Mouse (Mus musculus) gastrocnemius, adult 2 months (tissue): ENCODE results near the gene Plpp2. TPM values are rescaled to one million over a fixed set of nuclear protein-coding genes. Genes with fewer than 3 reads are reported as not detected.

Experiments
- DNase-seq: peaks from one replicate; pipeline ENCODE4 v3.0.0; 2022
- H3K27ac ChIP-seq: fragments of 200-600 bp; 2 replicates; pipeline ENCODE4 v1.8.1; 2022; ENCODE audit warnings: mild to moderate bottlenecking
- H3K4me3 ChIP-seq: fragments of 200-600 bp; 2 replicates; pipeline ENCODE4 v1.8.1; 2022; ENCODE audit warnings: mild to moderate bottlenecking, moderate library complexity
- CTCF ChIP-seq: fragments of 200-600 bp; IDR thresholded peaks from 2 replicates; pipeline ENCODE4 v1.8.1; 2022; ENCODE audit warnings: antibody characterized with exemption, mild to moderate bottlenecking, moderate library complexity
- intact Hi-C: fragments of 180-260 bp; cut with DNase I; formaldehyde crosslinking; loops from one replicate; pipeline ENCODE4 v1.15.1; 2025
- total RNA-seq, 2 experiments: library from RNA; stranded (reverse); gene quantifications; 2 replicates each; pipeline ENCODE4 v1.2.3; 2021

The Plpp2 gene
- total RNA-seq, 2 experiments from 2014 or later: 0.71 to 0.73 TPM

DNA sequence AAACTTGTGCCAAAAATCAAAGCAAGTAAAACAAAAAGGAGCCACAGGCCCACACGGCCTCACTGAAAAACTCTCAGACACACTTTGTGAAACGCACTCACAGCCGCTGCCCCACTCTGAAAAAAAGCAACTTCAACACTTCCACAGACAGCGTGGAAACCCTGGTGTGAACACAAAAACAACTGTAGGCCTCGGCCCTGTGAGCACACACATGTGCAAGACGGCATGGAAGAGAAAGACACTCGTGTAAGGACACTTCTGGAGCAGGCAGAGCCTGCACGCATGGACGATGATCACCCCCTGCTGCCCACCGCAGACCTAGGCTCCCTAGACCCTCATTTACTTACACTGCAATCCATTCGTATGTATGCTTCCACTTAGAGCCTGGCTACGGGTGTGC lies 12.3 kb upstream of the Plpp2 start:
- intact Hi-C loops: no loop called here
- Histone ChIP-seq H3K4me3 (no peak overlapping the region), H3K27ac (no peak overlapping the region)
- DNase-seq: no peak
- TF ChIP-seq CTCF: no peak

DNA sequence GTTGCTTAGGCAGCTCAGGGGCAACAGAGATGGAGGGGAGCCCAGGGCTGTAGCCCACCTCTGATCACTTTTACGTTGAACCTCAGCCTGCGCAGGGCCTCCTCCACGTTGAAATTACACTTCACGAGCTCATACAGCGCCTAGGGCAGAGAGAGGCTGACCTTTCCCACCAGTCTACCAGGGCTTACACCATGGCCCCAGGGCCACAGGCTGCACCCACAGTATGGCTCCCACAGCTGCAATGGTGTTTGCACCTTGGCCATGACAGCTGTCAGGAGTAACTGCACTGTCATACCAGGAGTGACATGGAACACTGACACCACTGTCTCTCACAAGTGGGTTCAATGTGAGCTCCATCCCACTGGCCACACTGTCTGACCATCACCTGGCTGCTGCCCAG lies 11.0 kb upstream of the Plpp2 start:
- H3K4me3 ChIP-seq: no peak overlapping the region
- intact Hi-C loops: no loop called here

DNA sequence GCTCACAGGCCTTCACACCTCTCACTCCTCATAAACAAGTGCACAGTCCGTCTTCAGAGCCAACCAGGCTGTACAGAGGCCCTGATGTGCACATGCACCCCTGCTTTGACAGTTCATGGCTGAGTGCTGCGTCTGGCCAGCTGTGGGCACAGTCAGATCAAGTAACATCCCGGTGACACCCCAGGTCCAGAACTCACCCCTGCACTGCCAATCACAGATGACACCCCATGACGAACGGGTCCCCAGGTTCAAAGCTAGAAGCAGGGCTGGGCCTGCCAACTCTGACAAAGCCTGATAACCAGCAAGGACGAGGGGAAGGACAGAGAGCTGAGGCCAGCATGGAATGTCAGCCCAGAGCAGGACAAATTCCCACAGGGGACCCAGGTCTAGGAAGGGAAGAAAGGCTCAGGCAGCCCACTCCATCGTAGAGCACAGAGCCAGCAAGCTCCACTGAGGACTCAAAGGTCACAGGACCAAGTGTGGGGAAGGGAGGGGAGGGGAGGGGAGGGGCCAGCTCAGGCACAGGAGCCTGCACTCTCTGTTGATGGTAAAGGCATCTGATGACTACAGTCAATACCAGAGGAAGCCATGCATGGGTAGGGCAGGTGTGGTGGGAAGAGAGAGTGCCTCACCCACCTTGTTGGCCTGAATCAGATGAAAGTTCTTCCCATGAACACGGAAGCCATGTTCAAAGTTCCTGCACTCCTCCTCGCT lies 10.4 kb upstream of the Plpp2 start:
- Histone ChIP-seq H3K4me3 (no peak overlapping the region), H3K27ac (no peak overlapping the region)
- TF ChIP-seq CTCF: no peak
- DNase-seq: no peak
- intact Hi-C loops: no loop called here

More for the DNA sequence above, 11.0 kb upstream of the Plpp2 start:
- DNase-seq: no peak
- no peak overlapping the region for H3K27ac ChIP-seq
- no peak for TF ChIP-seq CTCF

DNA sequence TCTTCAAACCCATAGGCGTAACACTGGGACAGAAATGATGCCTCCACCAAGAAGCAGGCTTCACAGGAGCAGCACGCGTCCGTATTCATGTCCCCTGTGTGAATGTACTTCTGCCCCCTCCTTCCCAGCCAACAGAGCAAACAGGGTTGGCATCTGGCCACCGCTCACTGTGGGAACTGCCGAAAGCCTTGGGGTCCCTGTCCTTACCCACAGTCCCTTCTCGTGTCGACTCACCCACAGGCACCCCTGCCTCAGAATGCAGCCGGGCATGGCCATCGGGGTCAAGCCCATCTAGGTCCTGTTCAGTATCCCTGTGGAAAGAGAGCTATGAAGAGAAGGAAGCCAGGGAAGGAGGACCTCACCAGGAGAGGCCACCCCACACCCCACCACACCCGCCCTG lies 8.6 kb upstream of the Plpp2 start:
- Histone ChIP-seq H3K4me3 (no peak overlapping the region), H3K27ac (no peak overlapping the region)
- TF ChIP-seq CTCF: no peak
- intact Hi-C loops: no loop called here
- DNase-seq: no peak

DNA sequence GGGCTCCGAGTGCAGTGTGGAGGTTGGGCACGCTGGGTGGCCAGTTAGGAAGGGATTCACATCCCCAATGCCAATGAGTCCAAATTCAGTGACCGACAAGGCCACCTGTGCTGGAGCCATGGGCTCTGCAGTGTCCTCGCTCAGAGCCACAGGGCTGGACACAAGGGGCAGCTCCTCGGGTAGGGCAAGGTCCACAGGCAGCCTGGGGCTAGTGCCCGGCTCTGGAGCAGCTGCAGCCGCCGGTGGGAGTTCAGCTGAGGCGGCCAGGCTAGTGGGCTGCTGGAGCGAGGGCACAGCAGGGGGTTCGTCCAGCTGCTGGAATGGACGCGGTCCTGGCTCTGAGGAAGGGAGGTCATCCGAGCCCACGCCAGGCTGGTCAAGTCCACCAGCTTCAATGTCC lies 7.9 kb upstream of the Plpp2 start:
- no peak for DNase-seq
- H3K27ac ChIP-seq: no peak overlapping the region
- TF ChIP-seq CTCF: no peak
- H3K4me3 ChIP-seq: no peak overlapping the region
- intact Hi-C loops: no loop called here

DNA sequence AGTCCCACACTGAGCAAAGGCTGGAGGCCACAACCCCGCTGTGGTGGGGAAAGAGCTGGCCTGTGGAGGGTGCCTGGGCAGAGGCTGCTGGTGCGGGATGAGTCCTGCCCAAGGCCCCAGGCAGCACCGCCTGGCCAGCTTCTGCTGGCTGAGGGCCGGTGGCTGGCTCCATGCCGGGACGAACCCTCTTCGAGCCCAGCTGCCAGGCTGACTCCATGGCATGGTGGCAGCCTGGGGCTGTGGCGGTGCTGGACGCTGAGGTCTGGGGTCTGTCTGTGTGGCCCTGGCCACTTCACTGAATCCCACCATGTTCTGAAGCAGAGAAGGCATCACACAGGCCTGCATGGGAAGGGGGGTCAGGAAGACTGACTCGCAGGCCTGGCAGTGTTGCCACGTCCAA lies 7.2 kb upstream of the Plpp2 start:
- DNase-seq: no peak
- intact Hi-C loops: no loop called here
- Histone ChIP-seq H3K27ac (no peak overlapping the region), H3K4me3 (no peak overlapping the region)
- no peak for TF ChIP-seq CTCF

DNA sequence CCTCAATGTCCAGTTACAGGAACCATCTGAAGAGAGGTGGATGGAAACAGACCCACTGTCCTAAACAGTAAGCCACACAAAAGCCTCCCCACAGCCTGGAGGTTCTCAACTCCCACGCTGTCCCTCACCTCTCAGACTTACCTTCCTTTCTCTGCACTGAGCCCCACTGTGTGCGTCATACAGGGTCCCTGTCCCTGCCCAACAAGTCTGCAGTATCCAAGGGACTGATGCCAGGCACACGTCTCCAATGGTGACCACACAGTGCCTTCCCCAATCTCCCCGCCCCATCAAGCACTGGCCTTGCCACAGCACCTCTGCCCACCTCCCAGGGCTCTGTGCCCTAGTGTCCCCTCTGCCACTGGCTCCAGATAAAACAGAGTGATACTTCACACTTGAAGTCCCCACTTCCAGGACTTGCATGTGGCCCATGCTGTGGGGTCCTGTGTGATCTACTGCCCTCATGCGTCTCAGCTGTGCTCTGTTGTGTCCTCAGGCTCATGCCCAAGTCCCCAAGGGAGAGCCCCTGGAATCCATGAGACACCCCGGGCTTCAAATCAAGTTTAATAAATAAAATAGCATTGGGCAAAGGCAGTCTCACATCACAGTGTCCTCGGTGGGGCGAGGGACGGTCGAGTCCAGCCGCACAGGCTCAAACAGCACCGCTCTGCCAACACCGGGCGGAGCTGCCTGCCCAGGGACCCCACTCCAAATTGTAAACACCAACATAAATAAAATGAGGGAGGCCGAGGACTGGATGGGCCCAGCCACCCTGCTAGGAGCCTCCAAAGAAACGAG lies 6.3 kb upstream of the Plpp2 start:
- intact Hi-C loops: no loop called here
- no peak overlapping the region for H3K27ac ChIP-seq
- H3K4me3 ChIP-seq: no peak overlapping the region
- DNase-seq: no peak
- TF ChIP-seq CTCF: no peak

DNA sequence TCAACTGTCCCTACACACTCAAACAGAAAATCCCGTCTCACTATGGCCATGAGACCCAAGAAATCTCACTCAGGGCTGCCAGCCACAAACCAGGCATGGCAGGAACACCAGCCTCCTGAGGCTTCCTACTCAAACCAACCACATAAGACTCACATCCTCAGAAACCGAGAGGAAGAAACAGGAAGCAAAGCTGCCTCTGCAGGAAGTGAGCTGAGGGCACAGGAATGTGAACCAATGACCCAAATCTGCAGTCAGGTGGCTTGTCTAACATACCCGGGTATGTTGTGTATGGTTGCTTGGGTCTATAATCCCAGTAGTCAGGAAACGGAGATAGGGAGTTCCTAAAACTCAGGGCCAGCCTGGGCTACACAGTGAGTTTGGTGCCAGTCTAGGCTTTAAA lies 5.3 kb upstream of the Plpp2 start:
- Histone ChIP-seq H3K4me3 (no peak overlapping the region), H3K27ac (no peak overlapping the region)
- DNase-seq: no peak
- intact Hi-C loops: no loop called here
- no peak for TF ChIP-seq CTCF

DNA sequence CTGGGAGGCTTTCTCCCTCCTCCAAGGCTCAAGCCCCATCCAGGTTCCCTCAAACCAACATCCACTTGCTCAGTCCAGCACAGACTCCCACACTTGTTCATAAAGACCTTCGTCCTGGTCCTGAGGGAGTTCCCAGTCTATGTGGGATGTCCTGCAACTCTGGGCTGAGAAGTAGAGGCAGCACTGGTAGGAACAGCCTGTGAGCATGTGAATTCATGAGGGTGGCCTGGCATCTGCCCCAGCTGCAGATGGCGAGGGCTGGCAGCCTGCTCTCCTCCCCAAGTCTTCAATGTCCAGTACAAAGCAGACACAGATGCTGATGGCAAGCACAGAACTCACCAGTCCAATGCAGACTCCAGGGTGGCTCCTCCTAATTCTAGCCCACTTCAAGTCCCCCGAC lies 4.7 kb upstream of the Plpp2 start:
- no peak for TF ChIP-seq CTCF
- H3K27ac ChIP-seq: no peak overlapping the region
- H3K4me3 ChIP-seq: no peak overlapping the region
- intact Hi-C loops: no loop called here
- no peak for DNase-seq

DNA sequence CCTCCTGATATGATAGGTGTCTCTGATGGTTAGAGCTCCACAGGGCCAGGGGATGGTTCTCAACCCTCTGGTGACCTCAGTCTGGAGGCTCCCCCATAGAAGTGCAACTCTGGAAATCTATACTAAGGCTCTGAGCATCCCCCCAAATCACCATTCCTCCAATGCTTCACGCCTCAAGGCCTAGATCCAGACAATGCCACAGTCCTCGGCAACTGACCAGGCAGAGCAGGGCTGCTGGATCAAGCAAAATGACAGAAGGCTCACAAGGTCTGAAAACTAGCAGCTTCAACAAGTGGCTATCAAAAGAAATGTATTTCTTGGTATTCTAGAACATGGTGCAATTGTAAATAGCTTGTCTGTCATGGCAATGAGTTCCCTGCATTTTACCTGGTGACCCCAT lies 4.2 kb upstream of the Plpp2 start:
- Histone ChIP-seq H3K4me3 (no peak overlapping the region), H3K27ac (no peak overlapping the region)
- TF ChIP-seq CTCF: no peak
- no peak for DNase-seq
- intact Hi-C loops: no loop called here

DNA sequence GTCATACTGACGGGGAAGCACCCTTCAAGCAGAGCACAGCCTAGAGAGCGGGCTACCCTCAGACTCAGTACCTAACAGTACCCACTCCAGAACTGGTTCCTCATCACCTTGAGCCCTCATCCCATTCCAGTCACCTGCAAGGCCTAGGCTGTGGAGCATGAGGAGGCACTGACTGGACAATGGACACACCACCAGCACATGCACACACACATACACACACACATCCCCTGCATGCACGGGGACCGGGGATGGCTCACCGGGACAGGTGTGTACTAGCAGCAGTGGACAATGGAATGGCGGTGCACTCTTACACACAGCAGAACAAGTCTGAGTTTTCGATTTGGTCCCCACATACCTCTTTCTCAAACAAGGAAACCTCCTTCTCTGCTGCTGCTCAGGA lies 3.7 kb upstream of the Plpp2 start:
- no peak overlapping the region for H3K27ac ChIP-seq
- DNase-seq: no peak
- no peak for TF ChIP-seq CTCF
- intact Hi-C loops: no loop called here
- no peak overlapping the region for H3K4me3 ChIP-seq

DNA sequence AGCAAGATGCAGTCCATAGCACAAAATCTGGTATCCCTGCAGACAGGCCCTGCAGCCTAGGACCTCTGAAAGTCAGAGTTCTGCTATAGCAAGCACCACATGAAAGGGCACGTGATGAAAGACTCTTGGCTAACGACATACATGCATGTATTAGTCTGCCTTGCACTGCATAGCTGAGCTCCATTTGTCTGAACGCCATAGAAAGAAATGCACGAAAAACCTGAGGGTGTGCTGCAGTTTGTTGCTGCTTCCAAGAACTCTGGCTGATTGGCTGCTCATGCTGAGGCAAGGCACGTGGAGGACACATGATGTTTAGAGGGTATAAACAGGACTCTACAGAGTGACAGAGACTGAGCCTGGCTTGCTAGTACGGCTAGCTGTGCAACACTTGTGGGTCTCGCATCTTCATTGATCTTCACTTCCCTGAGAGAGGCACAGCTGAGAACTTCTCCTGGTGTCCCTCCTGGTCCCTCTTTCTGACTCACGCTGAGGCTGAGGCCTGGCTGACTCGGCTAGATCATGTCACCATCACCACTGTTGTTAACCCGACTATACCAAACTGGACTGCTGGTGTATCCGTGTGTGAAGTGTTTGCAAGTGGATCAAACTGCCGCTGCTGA lies 3.0 kb upstream of the Plpp2 start:
- no peak for DNase-seq
- Histone ChIP-seq H3K27ac (no peak overlapping the region), H3K4me3 (no peak overlapping the region)
- no peak for TF ChIP-seq CTCF
- intact Hi-C loops: no loop called here

DNA sequence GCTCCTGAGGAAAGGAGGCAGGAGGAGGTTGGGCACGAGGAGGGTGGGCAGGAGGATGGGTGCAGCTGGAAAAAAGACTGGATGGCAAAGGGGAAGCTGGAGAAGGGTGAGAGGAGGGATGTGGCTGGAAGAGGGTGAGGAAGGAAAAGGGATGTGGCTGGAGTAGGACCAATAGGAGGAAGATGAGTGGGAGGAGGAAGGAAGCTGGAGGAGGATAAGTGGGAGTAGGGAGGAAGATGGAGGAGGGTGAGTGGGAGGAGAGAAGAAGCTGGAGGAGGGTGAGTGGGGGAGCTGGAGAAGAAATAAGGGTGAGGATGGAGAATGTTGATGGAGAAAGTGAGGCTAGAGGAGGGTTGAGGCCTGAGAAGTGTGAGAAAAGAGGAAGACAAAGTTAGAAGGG lies 1.8 kb upstream of the Plpp2 start:
- TF ChIP-seq CTCF: no peak
- Histone ChIP-seq H3K27ac (no peak overlapping the region), H3K4me3 (no peak overlapping the region)
- no peak for DNase-seq
- intact Hi-C loops: no loop called here
